Mouse (Mus musculus) liver, embryonic 13.5 days (tissue): Measurements from ENCODE around the gene Slc2a3. TPM values are rescaled to one million over a fixed set of nuclear protein-coding genes. Genes with fewer than 3 reads are reported as not detected.

Experiments used
- ATAC-seq: fragments of 200-750 bp; cut with Nextera tagmentation; 2 replicates; pipeline ENCODE4 v1.8.0; 2017; ENCODE audit warnings: low read depth, mild to moderate bottlenecking, moderate number of reproducible peaks, moderate library complexity
- DNase-seq: peaks from one replicate; pipeline ENCODE4 v3.0.0; 2022
- H3K27ac ChIP-seq: fragments of 300-500 bp; sonication (generic); 2 replicates; pipeline ENCODE4 v1.5.1; 2015; ENCODE audit warnings: moderate library complexity, mild to moderate bottlenecking, inconsistent platforms
- H3K27me3 ChIP-seq: fragments of 300-500 bp; sonication (generic); 2 replicates; pipeline ENCODE4 v1.6.1; 2015; ENCODE audit warnings: mild to moderate bottlenecking, inconsistent platforms
- H3K36me3 ChIP-seq: fragments of 300-500 bp; sonication (generic); 2 replicates; pipeline ENCODE4 v1.6.1; 2015; ENCODE audit warnings: mild to moderate bottlenecking, inconsistent platforms
- H3K4me1 ChIP-seq: fragments of 300-500 bp; sonication (generic); replicated peaks from 2 replicates; pipeline ENCODE4 v1.6.1; 2015; ENCODE audit warnings: inconsistent platforms
- H3K4me2 ChIP-seq: fragments of 300-500 bp; sonication (generic); 2 replicates; pipeline ENCODE4 v1.6.1; 2015; ENCODE audit warnings: inconsistent platforms, mild to moderate bottlenecking, moderate library complexity
- H3K4me3 ChIP-seq: fragments of 300-500 bp; sonication (generic); replicated peaks from 2 replicates; pipeline ENCODE4 v1.5.1; 2015; ENCODE audit warnings: mild to moderate bottlenecking, inconsistent platforms
- H3K9ac ChIP-seq: fragments of 300-500 bp; sonication (generic); 2 replicates; pipeline ENCODE4 v1.6.1; 2015; ENCODE audit warnings: mild to moderate bottlenecking, inconsistent platforms
- H3K9me3 ChIP-seq: fragments of 300-500 bp; sonication (generic); replicated peaks from 2 replicates; pipeline ENCODE4 v1.6.1; 2016; ENCODE audit warnings: inconsistent platforms
- WGBS: fragments of 180-500 bp; shearing (Covaris S2); methylation state at CpG from one replicate; pipeline ENCODE4 v1.1.7; 2015; ENCODE audit not compliant: insufficient replicate concordance; 5-methylcytosine and 5-hydroxymethylcytosine counted together
- polyA plus RNA-seq: library from polyadenylated mRNA; unstranded; fragments of >200 nt; fragmentation: Nextera tagmentation; extraction: Ambion mirVana; gene quantifications from 2 replicates; pipeline ENCODE4 v1.2.1, GENCODE M21; 2015

Slc2a3 gene
- polyA plus RNA-seq, 1 experiment from 2014 or later = 18.6 TPM

GRCm38 (mm10) chr6:122820799-122821650 is 19.6 kb upstream of the Slc2a3 start:
- peak overlapping the region; percentile 94 for H3K9ac ChIP-seq
- peaks cover 67% of the 10 kb centered on the region for H3K4me1 ChIP-seq
- ATAC-seq (no peak), DNase-seq (no peak)
- peak overlapping the region; percentile 85 for H3K4me3 ChIP-seq
- H3K4me2 ChIP-seq = peak overlapping the region; percentile 97
- 40% methylated on average over 15 of the region's 15 CpGs for WGBS
- no peaks in the 10 kb centered on the region for H3K36me3 ChIP-seq
- H3K27me3 ChIP-seq = peaks cover 10% of the 10 kb centered on the region; the same call in 1 of the 2 replicates
- H3K27ac ChIP-seq = no peak overlapping the region; the same call in 1 of the 2 replicates
- no peaks in the 10 kb centered on the region for H3K9me3 ChIP-seq

- H3K27ac ChIP-seq = peak overlapping the region; percentile 75
- peaks cover 59% of the 10 kb centered on the region for H3K4me1 ChIP-seq
- no peaks in the 10 kb centered on the region for H3K36me3 ChIP-seq
- ATAC-seq (peak; percentile 67), DNase-seq (no peak)
- under 1% methylated on average over 38 of the region's 38 CpGs for WGBS
- peaks cover 10% of the 10 kb centered on the region; the same call in 1 of the 2 replicates for H3K27me3 ChIP-seq
- no peaks in the 10 kb centered on the region for H3K9me3 ChIP-seq
- H3K9ac ChIP-seq = peak overlapping the region; percentile 94
- peak overlapping the region; percentile 97 for H3K4me2 ChIP-seq
- H3K4me3 ChIP-seq = peak overlapping the region; percentile 85
These were observed 18.8 kb upstream of the Slc2a3 start for GRCm38 (mm10) chr6:122820071-122820798.

- no peaks in the 10 kb centered on the region for H3K36me3 ChIP-seq
- 4% methylated on average over 52 of the region's 61 CpGs for WGBS
- peak; percentile 55 for DNase-seq
These were observed 18.0 kb upstream of the Slc2a3 start, which contains the start of gene Foxj2 for GRCm38 (mm10) chr6:122819306-122820070. Foxj2 (plus strand) TSS chr6:122819914.

GRCm38 (mm10) chr6:122813640-122814039 is 12.2 kb upstream of the Slc2a3 start:
- Histone ChIP-seq H3K27me3 (no peaks in the 10 kb centered on the region), H3K4me1 (peaks cover 38% of the 10 kb centered on the region), H3K36me3 (no peaks in the 10 kb centered on the region), H3K4me3 (no peak overlapping the region), H3K27ac (0 out of 2 replicates have a peak overlapping the region, but pooled peaks have one; percentile 58), H3K4me2 (no peak overlapping the region), H3K9me3 (no peaks in the 10 kb centered on the region), H3K9ac (no peak overlapping the region)
- WGBS = 88% methylated on average over 4 of the region's 4 CpGs
- ATAC-seq (no peak), DNase-seq (no peak)

More at GRCm38 (mm10) chr6:122819306-122820070, 18.0 kb upstream of the Slc2a3 start, which contains the start of gene Foxj2:
- H3K4me2 ChIP-seq = peak within 1 kb of the TSS; percentile 97
- peaks cover 10% of the 10 kb centered on the region; the same call in 1 of the 2 replicates for H3K27me3 ChIP-seq
- H3K27ac ChIP-seq = peak within 1 kb of the TSS; percentile 75
- H3K4me1 ChIP-seq = peaks cover 51% of the 10 kb centered on the region
- H3K9me3 ChIP-seq = no peaks in the 10 kb centered on the region
- peak within 1 kb of the TSS; percentile 94 for H3K9ac ChIP-seq
- peak; percentile 91 for ATAC-seq
- H3K4me3 ChIP-seq = peak within 1 kb of the TSS; percentile 85

GRCm38 (mm10) chr6:122812716-122813115 is 11.3 kb upstream of the Slc2a3 start:
- Histone ChIP-seq H3K4me2 (peak overlapping the region; percentile 21; the same call in 1 of the 2 replicates), H3K36me3 (no peaks in the 10 kb centered on the region), H3K4me1 (peaks cover 30% of the 10 kb centered on the region), H3K27me3 (no peaks in the 10 kb centered on the region), H3K9ac (no peak overlapping the region), H3K9me3 (no peaks in the 10 kb centered on the region), H3K4me3 (no peak overlapping the region), H3K27ac (no peak overlapping the region)
- ATAC-seq (no peak), DNase-seq (no peak)
- 73% methylated on average over 4 of the region's 4 CpGs for WGBS

GRCm38 (mm10) chr6:122811771-122812600 is 10.5 kb upstream of the Slc2a3 start:
- WGBS = 29% methylated on average over 16 of the region's 16 CpGs
- Histone ChIP-seq H3K27ac (peak overlapping the region; percentile 100), H3K9me3 (no peaks in the 10 kb centered on the region), H3K36me3 (no peaks in the 10 kb centered on the region), H3K4me3 (peak overlapping the region; percentile 73), H3K4me2 (peak overlapping the region; percentile 75), H3K9ac (peak overlapping the region; percentile 90), H3K4me1 (peaks cover 30% of the 10 kb centered on the region), H3K27me3 (no peaks in the 10 kb centered on the region)
- ATAC-seq (peak; percentile 34), DNase-seq (peak; percentile 57)

- Histone ChIP-seq H3K27me3 (no peaks in the 10 kb centered on the region), H3K4me3 (peak overlapping the region; percentile 73), H3K27ac (peak overlapping the region; percentile 100), H3K36me3 (no peaks in the 10 kb centered on the region), H3K9ac (peak overlapping the region; percentile 90), H3K9me3 (no peaks in the 10 kb centered on the region), H3K4me1 (peaks cover 30% of the 10 kb centered on the region), H3K4me2 (peak overlapping the region; percentile 75)
- ATAC-seq (peak; percentile 90), DNase-seq (peak; percentile 91)
- under 1% methylated on average over 38 of the region's 38 CpGs for WGBS
These were observed 9.8 kb upstream of the Slc2a3 start for GRCm38 (mm10) chr6:122811280-122811652.

- Histone ChIP-seq H3K27ac (peak overlapping the region; percentile 100), H3K4me3 (peak overlapping the region; percentile 73), H3K4me1 (peaks cover 30% of the 10 kb centered on the region), H3K4me2 (peak overlapping the region; percentile 75), H3K9ac (peak overlapping the region; percentile 90), H3K27me3 (no peaks in the 10 kb centered on the region), H3K9me3 (no peaks in the 10 kb centered on the region), H3K36me3 (no peaks in the 10 kb centered on the region)
- under 1% methylated on average over 30 of the region's 30 CpGs for WGBS
- peak; percentile 96 for ATAC-seq
- DNase-seq = peak; percentile 96
These were observed 9.3 kb upstream of the Slc2a3 start for GRCm38 (mm10) chr6:122810615-122811279.

- H3K4me1 ChIP-seq = peaks cover 34% of the 10 kb centered on the region
- peak overlapping the region; percentile 73 for H3K4me3 ChIP-seq
- ATAC-seq = no peak
- 2% methylated on average over 11 of the region's 11 CpGs for WGBS
- H3K4me2 ChIP-seq = peak overlapping the region; percentile 75
- peak overlapping the region; percentile 75 for H3K9ac ChIP-seq
- no peaks in the 10 kb centered on the region for H3K36me3 ChIP-seq
- H3K27me3 ChIP-seq = no peaks in the 10 kb centered on the region
- no peaks in the 10 kb centered on the region for H3K9me3 ChIP-seq
- no peak for DNase-seq
- peak overlapping the region; percentile 100 for H3K27ac ChIP-seq
These were observed 8.7 kb upstream of the Slc2a3 start for GRCm38 (mm10) chr6:122810022-122810614.
